Mouse (Mus musculus) thymus, postnatal 14 days (tissue): ENCODE results near the gene Unc5b.

ENCODE experiments used
- DNase-seq: peaks from one replicate; pipeline ENCODE4 v3.0.0; 2021

Unc5b gene

GRCm38 (mm10) chr10:60797682-60798422 is 33.5 kb downstream of the Unc5b start:
- no peak for DNase-seq

DNA sequence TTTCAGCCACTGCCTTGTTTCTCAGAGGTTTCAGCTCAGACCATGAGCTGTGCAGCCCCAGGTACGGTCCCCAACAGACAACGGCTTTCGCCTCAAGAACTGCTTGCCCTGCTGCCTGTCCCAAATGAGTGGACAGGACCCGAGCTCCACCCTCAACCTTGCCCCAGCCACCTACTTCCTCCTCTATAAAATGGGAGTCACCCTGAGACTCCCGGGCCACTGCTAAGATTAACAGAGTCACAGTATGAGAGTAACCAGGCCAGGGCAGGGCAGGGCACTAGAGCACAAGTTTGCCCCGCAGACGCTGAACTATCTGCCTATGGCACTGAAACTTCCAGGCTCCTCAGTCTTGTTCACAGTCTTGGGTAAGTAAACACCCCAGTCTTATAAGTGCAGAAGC is 34.9 kb downstream of the Unc5b start:
- DNase-seq = no peak

DNA sequence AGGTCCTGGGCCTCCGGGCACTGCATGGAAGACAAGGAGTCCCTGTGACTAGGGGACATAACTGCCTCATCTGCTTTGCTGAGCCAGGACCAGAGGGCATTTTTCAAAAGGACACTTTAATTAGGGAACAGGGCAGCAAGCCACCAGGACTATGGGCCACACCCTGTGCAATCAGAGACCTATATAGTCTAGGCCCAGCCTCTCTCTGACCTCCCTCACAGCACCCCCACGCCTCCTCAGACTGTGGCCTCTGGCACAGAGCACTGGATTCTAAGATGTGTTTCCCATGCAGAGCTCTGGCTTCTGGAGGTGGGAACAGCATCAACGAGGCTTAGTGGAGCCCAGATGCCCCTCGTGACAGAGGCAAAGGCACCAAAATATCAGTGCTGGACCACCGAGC is 35.4 kb downstream of the Unc5b start:
- DNase-seq = no peak

GRCm38 (mm10) chr10:60794792-60795191 is 36.6 kb downstream of the Unc5b start:
- no peak for DNase-seq

DNA sequence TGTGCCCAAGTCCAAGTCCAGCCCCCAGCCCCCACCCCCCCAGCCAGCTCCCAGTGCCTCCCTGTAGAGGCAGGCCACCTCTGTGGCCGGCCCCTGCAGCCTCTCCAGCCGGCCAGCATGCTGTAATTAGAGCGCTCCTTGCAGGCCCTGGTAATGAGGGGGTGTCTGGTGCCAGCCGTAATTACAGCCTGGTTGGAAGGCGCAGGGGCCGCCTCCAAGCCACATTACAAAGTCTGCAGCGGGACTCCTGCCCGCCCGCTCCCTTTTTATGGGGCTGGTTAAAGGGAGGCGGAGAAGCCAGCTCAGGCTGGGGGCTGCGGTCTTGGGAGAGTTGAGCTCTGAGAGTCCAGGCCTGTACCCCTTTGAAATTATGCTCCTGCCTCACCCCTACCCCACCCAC is 37.0 kb downstream of the Unc5b start:
- no peak for DNase-seq

- no peak for DNase-seq
Observed at GRCm38 (mm10) chr10:60792841-60793240, 38.5 kb downstream of the Unc5b start.

DNA sequence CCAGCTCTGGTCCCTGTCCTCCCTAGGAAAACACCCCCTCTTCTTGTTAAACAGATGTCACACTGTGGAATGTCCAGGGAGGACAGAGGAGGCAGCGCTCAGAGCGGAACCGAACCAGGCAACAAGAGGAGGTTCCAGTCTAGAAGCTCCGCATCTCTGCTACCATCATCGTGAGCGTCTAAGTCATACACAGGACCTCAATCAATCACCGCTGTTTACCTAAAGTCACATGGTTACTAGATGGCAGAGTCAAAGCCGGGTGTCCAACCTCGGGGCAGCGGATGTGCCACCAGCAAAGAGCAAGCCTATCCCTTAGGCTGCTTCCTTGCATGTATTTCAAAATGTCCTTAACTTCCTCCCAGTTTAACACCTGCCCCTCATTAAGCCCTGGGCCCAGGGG is 39.0 kb downstream of the Unc5b start:
- DNase-seq = no peak

- DNase-seq = no peak
Observed at GRCm38 (mm10) chr10:60790912-60791311, 40.5 kb downstream of the Unc5b start.

- DNase-seq = no peak
Observed at GRCm38 (mm10) chr10:60787303-60788074, 43.9 kb downstream of the Unc5b start.

DNA sequence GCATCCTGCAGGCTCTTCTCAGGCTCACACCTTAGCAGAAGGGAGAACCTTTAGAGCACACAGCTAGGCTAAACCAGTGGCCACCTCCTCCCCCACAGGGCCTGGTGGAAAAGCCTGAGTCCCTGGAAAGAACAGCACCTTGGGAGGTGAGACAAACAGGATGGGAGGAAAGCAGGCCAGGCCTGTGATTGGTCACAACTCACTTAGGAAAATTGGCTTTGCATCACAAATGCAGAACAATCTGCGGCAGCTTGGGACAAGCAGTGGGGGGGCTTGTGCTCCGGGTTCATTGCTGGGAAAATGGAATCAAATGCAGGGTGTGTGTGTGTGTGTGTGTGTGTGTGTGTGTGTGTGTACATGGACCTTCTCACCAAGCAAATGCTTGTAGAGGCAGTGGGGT is 47.8 kb downstream of the Unc5b start:
- no peak for DNase-seq

DNA sequence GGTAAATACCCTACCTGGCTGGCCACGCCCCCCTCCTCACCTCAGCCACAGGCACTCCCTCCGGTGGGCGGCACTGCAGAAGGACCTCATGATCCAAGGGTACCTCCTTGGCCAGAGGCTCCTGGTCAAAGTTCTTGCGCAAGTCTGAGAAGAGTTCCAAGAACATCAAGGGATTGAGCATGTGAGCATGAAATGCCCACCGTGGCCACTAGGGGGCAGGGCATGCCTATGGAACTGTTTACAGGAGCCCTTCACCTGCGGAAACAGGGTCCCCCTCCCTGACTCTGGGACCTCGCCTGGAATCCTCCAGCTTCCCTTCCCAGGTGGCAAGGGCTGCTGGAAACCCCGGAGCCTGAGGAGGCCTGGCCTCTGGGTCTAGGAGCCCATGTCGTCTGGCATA is 51.8 kb downstream of the Unc5b start:
- DNase-seq = peak; percentile 75

DNA sequence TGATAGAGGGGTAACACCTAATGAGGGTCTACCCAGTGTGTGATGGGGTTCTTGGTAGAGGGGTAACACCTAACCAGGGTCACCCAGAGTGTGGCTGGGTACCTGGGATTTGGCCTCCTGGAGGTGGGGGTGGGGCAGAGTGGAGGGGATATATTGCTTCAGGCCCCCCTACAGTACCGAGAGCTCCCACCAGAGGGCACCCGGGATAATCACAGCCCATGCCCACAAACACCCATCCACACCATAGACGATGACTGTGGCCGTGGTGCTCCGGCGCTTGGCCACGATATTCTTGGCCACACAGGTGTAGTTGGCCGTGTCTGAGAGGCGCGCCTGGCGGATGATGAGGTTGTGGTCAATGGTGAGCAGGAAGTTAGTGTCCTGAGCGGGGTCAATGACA is 52.8 kb downstream of the Unc5b start:
- DNase-seq = peak; percentile 63

GRCm38 (mm10) chr10:60775473-60775872 is 55.9 kb downstream of the Unc5b start:
- DNase-seq = no peak

GRCm38 (mm10) chr10:60774616-60775015 is 56.8 kb downstream of the Unc5b start:
- DNase-seq = no peak

GRCm38 (mm10) chr10:60770855-60771254 is 60.5 kb downstream of the Unc5b start:
- DNase-seq = no peak

DNA sequence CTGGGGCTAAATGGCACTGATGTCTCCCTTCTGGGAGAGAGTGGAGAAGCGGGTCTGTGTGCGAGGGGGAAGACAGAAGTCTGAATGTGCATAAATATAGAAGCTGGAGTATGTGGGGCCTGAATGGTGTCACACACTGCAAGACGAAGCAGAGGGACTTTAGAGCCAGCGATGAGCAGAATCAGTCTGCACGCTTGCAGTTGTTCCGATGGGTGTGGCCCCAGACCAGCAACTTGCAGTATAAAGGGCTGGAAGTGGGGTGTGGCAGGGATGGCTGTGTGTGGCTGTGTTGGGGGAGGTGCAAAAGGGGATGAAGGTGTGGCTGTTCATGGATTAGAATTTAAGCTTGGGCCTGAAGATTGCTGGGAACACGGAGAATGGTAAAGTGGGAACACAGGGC is 62.8 kb downstream of the Unc5b start:
- no peak for DNase-seq

DNA sequence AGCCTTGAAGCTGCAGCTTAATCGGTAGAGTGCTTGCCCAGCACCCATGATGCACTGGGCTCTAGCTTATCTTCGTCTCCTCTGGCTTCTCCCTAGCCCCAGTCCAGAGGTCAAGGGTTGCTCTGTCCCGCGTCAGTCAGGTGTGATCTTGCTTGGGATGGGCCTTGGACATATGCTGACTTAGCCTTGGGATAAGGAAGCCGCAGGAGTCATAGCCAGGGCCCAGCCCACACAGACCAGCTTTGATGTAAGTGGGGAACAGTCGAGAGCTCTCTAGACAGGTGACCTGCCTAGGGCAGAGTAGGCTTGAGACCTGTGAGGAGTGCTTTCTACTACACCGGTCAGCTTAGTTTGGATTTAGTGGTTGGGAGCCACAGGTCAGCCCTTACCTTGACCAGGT is 64.0 kb downstream of the Unc5b start:
- no peak for DNase-seq

DNA sequence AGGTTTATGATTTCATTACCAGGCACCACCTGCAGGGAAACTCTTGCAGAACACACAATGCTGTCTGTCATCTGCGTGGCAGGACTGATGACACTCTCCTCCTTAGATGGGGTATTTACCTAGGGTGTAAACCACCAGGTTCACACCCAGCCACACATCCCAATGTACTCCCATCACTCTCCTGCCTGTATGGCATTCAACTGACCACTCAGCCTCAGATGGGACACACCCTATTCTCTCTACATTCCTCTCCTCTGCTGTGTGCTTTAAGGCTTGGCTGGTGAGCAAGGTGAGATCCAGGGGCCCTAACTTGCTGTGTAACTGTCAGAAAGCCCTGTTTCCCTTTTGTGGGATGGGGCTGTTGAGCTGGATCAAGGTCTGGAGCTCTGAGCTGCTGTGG is 69.3 kb downstream of the Unc5b start:
- DNase-seq = no peak

GRCm38 (mm10) chr10:60760377-60760776 is 71.0 kb downstream of the Unc5b start:
- peak; percentile 92 for DNase-seq

GRCm38 (mm10) chr10:60756992-60757391 is 74.4 kb downstream of the Unc5b start:
- peak; percentile 70 for DNase-seq

- no peak for DNase-seq
Observed at GRCm38 (mm10) chr10:60756146-60756545, 75.2 kb downstream of the Unc5b start.

DNA sequence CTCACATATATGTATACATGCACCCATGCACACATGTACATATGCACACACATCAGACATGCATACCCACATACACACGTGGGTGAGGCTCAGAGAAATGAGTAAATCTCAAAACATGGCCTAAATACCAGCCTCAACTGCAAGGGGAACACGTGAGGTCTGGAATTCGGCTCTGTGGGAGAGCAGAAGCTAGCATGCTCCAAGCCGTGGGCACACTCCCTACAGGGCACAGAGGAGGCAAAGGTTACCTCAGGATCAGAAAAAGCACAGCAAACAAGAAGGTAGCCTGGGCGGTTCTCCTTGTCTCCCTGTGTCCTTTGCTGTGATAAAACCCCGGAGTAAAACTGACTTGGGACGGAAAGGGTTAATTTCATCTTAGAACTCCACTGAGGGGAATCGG is 77.4 kb downstream of the Unc5b start:
- DNase-seq = no peak

DNA sequence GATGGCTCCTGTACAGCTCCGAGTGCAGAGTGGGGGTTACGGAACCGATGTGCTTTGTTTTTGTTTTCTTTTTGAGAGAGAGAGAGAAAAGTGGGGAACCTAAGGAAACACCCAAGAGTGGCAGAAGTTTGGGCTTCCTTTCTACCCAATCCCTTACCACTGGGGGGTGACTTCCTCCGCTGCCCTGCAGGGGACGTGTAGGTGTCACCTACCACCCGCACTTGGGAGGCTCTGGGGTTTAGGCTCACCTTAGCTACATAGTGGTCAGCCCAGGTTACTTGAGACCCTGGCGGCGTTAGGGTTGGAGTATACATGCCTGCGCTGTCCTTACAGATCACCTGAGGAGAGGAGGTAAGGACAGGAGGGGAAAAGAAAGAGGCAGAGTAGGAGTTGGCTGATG is 78.1 kb downstream of the Unc5b start:
- DNase-seq = peak; percentile 63
